Mouse (Mus musculus): Measurements from ENCODE around the gene Gm3460. TPM values are rescaled to one million over a fixed set of nuclear protein-coding genes. Genes with fewer than 3 reads are reported as not detected.
"Not testable (repeated sequence)": the region's sequence is repeated elsewhere in the genome, so short reads cannot be mapped to it uniquely, and the experiment has no call there.

The Gm3460 gene
- not detected in 2 replicates for polyA plus RNA-seq (2016; fragmentation: Nextera tagmentation; extraction: Ambion mirVana)

DNA sequence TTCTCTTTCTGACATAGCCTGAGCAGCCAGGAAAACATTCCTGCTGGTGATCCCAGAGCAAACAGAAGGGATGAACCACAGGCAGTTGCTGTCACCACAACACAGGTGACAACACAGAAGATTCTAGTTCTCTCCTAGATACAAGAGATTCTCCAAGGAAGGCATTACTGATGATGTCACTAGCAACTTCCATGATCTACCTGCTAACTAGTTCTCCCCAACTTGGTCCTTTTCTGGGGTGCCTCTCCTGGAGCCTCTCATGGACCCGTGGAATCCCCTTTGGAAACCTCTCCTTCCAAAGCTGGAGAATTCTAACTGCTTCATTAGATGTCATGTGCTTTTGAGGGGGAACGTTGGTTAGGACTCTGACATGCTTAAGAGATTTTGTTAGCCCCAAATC, at the start of gene Gm3460:
Gm3460 (minus strand) TSS at position 101 of the 400 bp plus-strand sequence.
- H3K27ac ChIP-seq; H3K27me3 ChIP-seq (ENCODE audit: low read depth, poor library complexity, severe bottlenecking); H3K36me3 ChIP-seq; H3K4me3 ChIP-seq; H3K4me1 ChIP-seq; DNase-seq (ENCODE audit: low spot score); H3K9me3 ChIP-seq (replicated peaks): not testable (repeated sequence)
- WGBS, result 69% methylated on average over 1 of the region's 2 CpGs

DNA sequence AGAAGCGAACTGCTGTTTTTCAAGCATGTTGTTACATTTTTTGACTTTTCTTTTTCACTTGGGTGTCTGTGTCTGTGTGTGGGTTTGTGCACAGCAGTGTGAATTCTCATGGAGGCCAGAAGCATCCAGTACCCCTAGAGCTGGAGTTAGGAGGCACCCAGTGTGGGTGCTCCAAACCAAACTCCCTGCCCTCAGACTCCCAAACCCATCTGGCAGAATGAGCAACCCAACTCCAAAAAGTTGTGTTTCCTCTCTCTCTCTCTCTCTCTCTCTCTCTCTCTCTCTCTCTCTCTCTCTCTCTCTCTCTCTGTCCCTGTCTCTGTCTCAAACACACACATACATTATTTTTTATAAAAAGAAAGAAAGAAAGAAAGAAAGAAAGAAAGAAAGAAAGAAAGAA, 15.8 kb downstream of the Gm3460 start:
- no CpG with 5 or more reads among the region's 1 CpGs for WGBS
- DNase-seq (ENCODE audit: low spot score); H3K27me3 ChIP-seq (ENCODE audit: low read depth, poor library complexity, severe bottlenecking): not testable (repeated sequence)

DNA sequence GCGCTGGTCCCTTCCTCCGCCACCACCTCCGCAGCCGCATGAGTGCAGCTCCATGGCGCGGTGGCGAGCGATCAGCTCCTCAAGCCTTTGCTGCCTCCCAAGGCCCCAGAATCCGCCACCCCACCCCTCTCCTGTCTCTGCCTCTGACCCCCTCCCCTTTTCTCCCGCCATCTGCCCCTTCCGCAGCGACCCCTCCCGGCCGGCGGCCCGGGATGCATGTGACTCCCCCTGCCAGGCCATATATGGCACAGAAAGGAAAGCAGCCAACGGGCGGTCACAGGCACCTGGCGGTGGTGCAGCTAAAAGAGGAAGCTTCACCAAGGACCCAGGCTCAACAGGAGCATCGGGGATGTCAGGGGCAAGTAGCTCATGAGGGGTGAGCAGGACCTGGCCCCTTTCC, 17.2 kb downstream of the Gm3460 start:
- Histone ChIP-seq H3K27ac (peak overlapping the region; percentile 19; the same call in 1 of the 2 replicates), H3K4me3 (peak overlapping the region; percentile 45)
- 2% methylated on average over 18 of the region's 20 CpGs for WGBS
- H3K4me1 ChIP-seq; H3K27me3 ChIP-seq (ENCODE audit: low read depth, poor library complexity, severe bottlenecking); H3K36me3 ChIP-seq; H3K9me3 ChIP-seq (replicated peaks): not testable (repeated sequence)
- DNase-seq (ENCODE audit: low spot score), result peak; percentile 63

More for the DNA sequence above, 15.8 kb downstream of the Gm3460 start:
- H3K4me3 ChIP-seq; H3K36me3 ChIP-seq; H3K4me1 ChIP-seq; H3K9me3 ChIP-seq (replicated peaks); H3K27ac ChIP-seq: not testable (repeated sequence)

DNA sequence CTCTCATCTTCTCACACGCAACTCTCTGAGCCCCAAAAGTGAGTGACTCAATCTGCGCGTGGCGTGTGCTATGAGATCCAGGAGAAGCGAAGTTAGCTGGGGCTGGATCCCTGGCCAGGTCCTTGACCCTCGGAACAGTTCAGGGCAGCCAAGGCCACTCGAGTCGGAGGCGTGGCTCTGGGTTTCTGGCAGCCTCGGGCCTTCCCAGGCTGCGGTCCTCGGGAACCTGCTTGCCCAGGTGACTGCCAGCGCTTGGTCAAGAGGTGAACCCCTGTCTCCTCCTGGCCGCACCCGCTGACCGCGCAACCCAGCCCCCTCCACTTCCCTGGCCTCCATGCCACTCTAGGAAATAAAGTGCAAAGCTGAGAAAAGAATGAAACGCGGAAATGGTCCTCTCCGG, 17.7 kb downstream of the Gm3460 start:
- H3K36me3 ChIP-seq; H3K27me3 ChIP-seq (ENCODE audit: low read depth, poor library complexity, severe bottlenecking); H3K9me3 ChIP-seq (replicated peaks); H3K4me1 ChIP-seq: not testable (repeated sequence)
- 11% methylated on average over 20 of the region's 20 CpGs for WGBS
- H3K4me3 ChIP-seq, result peak overlapping the region; percentile 45
- H3K27ac ChIP-seq, result peak overlapping the region; percentile 19; the same call in 1 of the 2 replicates
- peak; percentile 32 for DNase-seq (ENCODE audit: low spot score)

- not testable (repeated sequence) for H3K4me1 ChIP-seq; H3K27ac ChIP-seq; H3K36me3 ChIP-seq; DNase-seq (ENCODE audit: low spot score); H3K27me3 ChIP-seq (ENCODE audit: low read depth, poor library complexity, severe bottlenecking); H3K9me3 ChIP-seq (replicated peaks); H3K4me3 ChIP-seq
- WGBS, result 69% methylated on average over 1 of the region's 2 CpGs
Measured at GRCm38 (mm10) chr14:6590513-6590912, 31.7 kb downstream of the Gm3460 start, which contains the start of gene Gm3629. Gene Gm3629 (minus strand): TSS chr14:6590613.

Other genes starting within 250 kb of the Gm3460 start
- gene Gm16440, start 232.1 kb downstream of the Gm3460 start, polyA plus RNA-seq (2016; fragmentation: Nextera tagmentation; extraction: Ambion mirVana), result not detected in 2 replicates
- 0.34 and 1.3 TPM in 2 replicates for gene Gm3591, start 209.9 kb downstream of the Gm3460 start, polyA plus RNA-seq (2016; fragmentation: Nextera tagmentation; extraction: Ambion mirVana)
- not detected in 2 replicates for gene Gm3594, start 177.8 kb downstream of the Gm3460 start, polyA plus RNA-seq (2016; fragmentation: Nextera tagmentation; extraction: Ambion mirVana)
- not detected in 2 replicates for gene Gm8356, start 85.1 kb downstream of the Gm3460 start, polyA plus RNA-seq (2016; fragmentation: Nextera tagmentation; extraction: Ambion mirVana)
- 0.30 TPM in 1 of 2 replicates, not detected in the other for gene Gm3629, start 31.8 kb downstream of the Gm3460 start, polyA plus RNA-seq (2016; fragmentation: Nextera tagmentation; extraction: Ambion mirVana)
- gene Gm10251, start 61.8 kb upstream of the Gm3460 start, polyA plus RNA-seq (2016; fragmentation: Nextera tagmentation; extraction: Ambion mirVana), result 0.08 TPM in 1 of 2 replicates, not detected in the other
- gene Gm8050, start 97.8 kb upstream of the Gm3460 start, polyA plus RNA-seq (2016; fragmentation: Nextera tagmentation; extraction: Ambion mirVana), result not detected in 2 replicates
- gene Gm3636, start 119.9 kb upstream of the Gm3460 start, polyA plus RNA-seq (2016; fragmentation: Nextera tagmentation; extraction: Ambion mirVana), result 4.7 and 4.9 TPM in 2 replicates
- gene Gm8362, start 152.0 kb upstream of the Gm3460 start, polyA plus RNA-seq (2016; fragmentation: Nextera tagmentation; extraction: Ambion mirVana), result not detected in 2 replicates
- gene Gm3642, start 217.9 kb upstream of the Gm3460 start, polyA plus RNA-seq (2016; fragmentation: Nextera tagmentation; extraction: Ambion mirVana), result not detected in 2 replicates